Mouse (Mus musculus): ENCODE measurements around the gene Brd3os. TPM values are rescaled to one million over a fixed set of nuclear protein-coding genes. Genes with fewer than 3 reads are reported as not detected.
A peak's percentile ranks its signal among the peaks of the same experiment; 100 is the strongest.

Gene Brd3os
- 4.8 and 6.1 TPM in 2 replicates for polyA plus RNA-seq (2015; fragmentation: Nextera tagmentation; extraction: Ambion mirVana)

GRCm38 (mm10) chr2:27441767-27442707 lies at the start of gene Brd3os:
Gene Brd3os (plus strand): TSS chr2:27442324.
- H3K9me3 ChIP-seq: no peaks in the 10 kb centered on the region
- H3K27me3 ChIP-seq (replicated peaks): no peaks in the 10 kb centered on the region
- H3K4me3 ChIP-seq (replicated peaks): peak within 1 kb of the TSS; percentile 49
- H3K4me1 ChIP-seq (replicated peaks): peaks cover 15% of the 10 kb centered on the region
- H3K27ac ChIP-seq: peak within 1 kb of the TSS; percentile 76
- peak within 1 kb of the TSS; percentile 56 for H3K9ac ChIP-seq
- under 1% methylated on average over 36 of the region's 36 CpGs for WGBS
- peaks cover 12% of the 10 kb centered on the region; the same call in 1 of the 2 replicates for H3K36me3 ChIP-seq
- peak within 1 kb of the TSS; percentile 88 for H3K4me2 ChIP-seq (replicated peaks)
- ATAC-seq: peak; percentile 91

- H3K9me3 ChIP-seq: no peaks in the 10 kb centered on the region
- no peak overlapping the region for H3K4me2 ChIP-seq (replicated peaks)
- no peak for ATAC-seq
- H3K36me3 ChIP-seq: no peaks in the 10 kb centered on the region; the same call in 1 of the 2 replicates
- H3K4me3 ChIP-seq (replicated peaks): no peak overlapping the region
- no peak overlapping the region for H3K9ac ChIP-seq
- 57% methylated on average over 10 of the region's 10 CpGs for WGBS
- H3K4me1 ChIP-seq (replicated peaks): peaks cover 56% of the 10 kb centered on the region
- H3K27ac ChIP-seq: no peak overlapping the region
- H3K27me3 ChIP-seq (replicated peaks): no peaks in the 10 kb centered on the region
Measured at GRCm38 (mm10) chr2:27394158-27394832, 47.8 kb upstream of the Brd3os start.

- Histone ChIP-seq H3K9ac (no peak overlapping the region), H3K4me2 (replicated peaks) (no peak overlapping the region), H3K4me1 (replicated peaks) (peaks cover 34% of the 10 kb centered on the region), H3K27ac (no peak overlapping the region), H3K4me3 (replicated peaks) (no peak overlapping the region), H3K36me3 (no peaks in the 10 kb centered on the region; the same call in 1 of the 2 replicates), H3K9me3 (no peaks in the 10 kb centered on the region), H3K27me3 (replicated peaks) (no peaks in the 10 kb centered on the region)
- no peak for ATAC-seq
- 70% methylated on average over 17 of the region's 17 CpGs for WGBS
Measured at GRCm38 (mm10) chr2:27396656-27397440, 45.3 kb upstream of the Brd3os start.

- Histone ChIP-seq H3K27ac (no peak overlapping the region), H3K4me1 (replicated peaks) (peaks cover 33% of the 10 kb centered on the region), H3K9me3 (no peaks in the 10 kb centered on the region), H3K4me3 (replicated peaks) (no peak overlapping the region), H3K4me2 (replicated peaks) (no peak overlapping the region), H3K27me3 (replicated peaks) (no peaks in the 10 kb centered on the region), H3K36me3 (no peaks in the 10 kb centered on the region; the same call in 1 of the 2 replicates), H3K9ac (no peak overlapping the region)
- no peak for ATAC-seq
- WGBS: 98% methylated on average over 2 of the region's 2 CpGs
Measured at GRCm38 (mm10) chr2:27400083-27400482, 42.0 kb upstream of the Brd3os start.

GRCm38 (mm10) chr2:27401544-27401943 lies 40.6 kb upstream of the Brd3os start:
- Histone ChIP-seq H3K9ac (no peak overlapping the region), H3K9me3 (no peaks in the 10 kb centered on the region), H3K27me3 (replicated peaks) (no peaks in the 10 kb centered on the region), H3K27ac (no peak overlapping the region), H3K4me2 (replicated peaks) (no peak overlapping the region), H3K36me3 (no peaks in the 10 kb centered on the region; the same call in 1 of the 2 replicates), H3K4me1 (replicated peaks) (peaks cover 34% of the 10 kb centered on the region), H3K4me3 (replicated peaks) (no peak overlapping the region)
- ATAC-seq: no peak
- WGBS: 61% methylated on average over 2 of the region's 2 CpGs

GRCm38 (mm10) chr2:27404375-27405093 lies 37.6 kb upstream of the Brd3os start:
- H3K27me3 ChIP-seq (replicated peaks): no peaks in the 10 kb centered on the region
- peaks cover 35% of the 10 kb centered on the region for H3K4me1 ChIP-seq (replicated peaks)
- peak overlapping the region; percentile 20; the same call in 1 of the 2 replicates for H3K27ac ChIP-seq
- H3K9me3 ChIP-seq: no peaks in the 10 kb centered on the region
- H3K9ac ChIP-seq: no peak overlapping the region
- H3K36me3 ChIP-seq: no peaks in the 10 kb centered on the region
- WGBS: 54% methylated on average over 6 of the region's 6 CpGs
- no peak overlapping the region for H3K4me3 ChIP-seq (replicated peaks)
- ATAC-seq: no peak
- H3K4me2 ChIP-seq (replicated peaks): no peak overlapping the region; the same call in 1 of the 2 replicates

GRCm38 (mm10) chr2:27405094-27405884 lies 36.8 kb upstream of the Brd3os start:
- ATAC-seq: peak; percentile 58; the same call in 1 of the 2 replicates
- Histone ChIP-seq H3K9ac (no peak overlapping the region), H3K4me1 (replicated peaks) (peaks cover 35% of the 10 kb centered on the region)

GRCm38 (mm10) chr2:27406928-27407327 lies 35.2 kb upstream of the Brd3os start:
- no peak for ATAC-seq
- peaks cover 49% of the 10 kb centered on the region for H3K4me1 ChIP-seq (replicated peaks)
- H3K9me3 ChIP-seq: no peaks in the 10 kb centered on the region
- no peaks in the 10 kb centered on the region for H3K27me3 ChIP-seq (replicated peaks)
- WGBS: 86% methylated on average over 5 of the region's 5 CpGs
- no peak overlapping the region for H3K27ac ChIP-seq
- H3K4me2 ChIP-seq (replicated peaks): no peak overlapping the region
- H3K36me3 ChIP-seq: no peaks in the 10 kb centered on the region
- no peak overlapping the region for H3K4me3 ChIP-seq (replicated peaks)
- no peak overlapping the region for H3K9ac ChIP-seq

More at GRCm38 (mm10) chr2:27405094-27405884, 36.8 kb upstream of the Brd3os start:
- Histone ChIP-seq H3K36me3 (no peaks in the 10 kb centered on the region), H3K27me3 (replicated peaks) (no peaks in the 10 kb centered on the region), H3K4me2 (replicated peaks) (peak overlapping the region; percentile 3; the same call in 1 of the 2 replicates), H3K9me3 (no peaks in the 10 kb centered on the region), H3K27ac (peak overlapping the region; percentile 20), H3K4me3 (replicated peaks) (no peak overlapping the region)
- WGBS: 43% methylated on average over 5 of the region's 5 CpGs

- Histone ChIP-seq H3K9ac (no peak overlapping the region), H3K4me1 (replicated peaks) (peaks cover 54% of the 10 kb centered on the region), H3K36me3 (no peaks in the 10 kb centered on the region), H3K27ac (no peak overlapping the region), H3K9me3 (no peaks in the 10 kb centered on the region), H3K27me3 (replicated peaks) (no peaks in the 10 kb centered on the region), H3K4me3 (replicated peaks) (no peak overlapping the region), H3K4me2 (replicated peaks) (no peak overlapping the region)
- WGBS: 65% methylated on average over 3 of the region's 3 CpGs
- ATAC-seq: no peak
Measured at GRCm38 (mm10) chr2:27408194-27408593, 33.9 kb upstream of the Brd3os start.

- H3K36me3 ChIP-seq: no peaks in the 10 kb centered on the region
- no peak overlapping the region for H3K4me3 ChIP-seq (replicated peaks)
- H3K4me1 ChIP-seq (replicated peaks): peaks cover 59% of the 10 kb centered on the region
- ATAC-seq: no peak
- H3K27ac ChIP-seq: peak overlapping the region; percentile 66; the same call in 1 of the 2 replicates
- H3K9me3 ChIP-seq: no peaks in the 10 kb centered on the region
- no peaks in the 10 kb centered on the region for H3K27me3 ChIP-seq (replicated peaks)
- H3K4me2 ChIP-seq (replicated peaks): no peak overlapping the region
- no peak overlapping the region for H3K9ac ChIP-seq
- WGBS: 72% methylated on average over 6 of the region's 6 CpGs
Measured at GRCm38 (mm10) chr2:27410518-27411140, 31.5 kb upstream of the Brd3os start.

All from intestine, embryonic 15.5 days (tissue).